Mouse (Mus musculus): Measurements from ENCODE around the gene Pnpla7. TPM values are rescaled to one million over a fixed set of nuclear protein-coding genes. Genes with fewer than 3 reads are reported as not detected.
A peak's percentile ranks its signal among the peaks of the same experiment; 100 is the strongest.

Gene Pnpla7
- total RNA-seq, 2 experiments from 2014 or later, result 41.8 to 61.2 TPM

DNA sequence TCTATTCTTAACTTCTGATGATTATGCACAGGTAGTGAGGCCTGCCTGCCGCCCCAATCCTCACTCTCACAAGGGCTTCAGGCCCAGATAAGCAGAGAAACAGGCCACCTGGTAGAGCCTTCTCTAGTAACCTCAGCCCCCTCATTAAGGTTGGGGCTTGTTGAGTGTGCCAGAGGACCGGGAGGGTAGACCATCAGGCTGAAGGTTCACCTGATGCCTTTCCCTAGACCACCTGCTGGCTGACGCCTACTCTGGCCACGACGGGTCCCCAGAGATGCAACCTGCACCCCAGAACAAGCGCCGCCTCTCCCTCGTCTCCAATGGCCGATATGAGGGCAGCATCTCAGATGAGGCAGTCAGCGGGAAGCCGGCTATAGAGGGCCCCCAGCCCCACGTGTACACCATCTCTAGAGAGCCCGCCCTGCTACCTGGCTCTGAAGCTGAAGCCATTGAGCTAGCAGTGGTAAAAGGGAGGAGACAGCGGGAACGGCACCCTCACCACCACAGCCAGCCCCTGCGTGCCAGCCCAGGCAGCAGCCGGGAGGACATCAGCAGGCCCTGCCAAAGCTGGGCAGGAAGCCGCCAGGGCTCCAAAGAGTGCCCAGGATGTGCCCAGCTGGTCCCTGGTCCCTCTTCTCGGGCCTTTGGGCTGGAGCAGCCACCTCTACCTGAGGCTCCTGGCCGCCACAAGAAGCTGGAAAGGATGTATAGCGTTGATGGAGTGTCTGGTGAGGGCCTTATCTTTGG lies 79.7 kb downstream of the Pnpla7 start:
- no peak for ATAC-seq (replicated peaks; ENCODE audit: low FRiP score, low TSS enrichment, poor library complexity, severe bottlenecking)

DNA sequence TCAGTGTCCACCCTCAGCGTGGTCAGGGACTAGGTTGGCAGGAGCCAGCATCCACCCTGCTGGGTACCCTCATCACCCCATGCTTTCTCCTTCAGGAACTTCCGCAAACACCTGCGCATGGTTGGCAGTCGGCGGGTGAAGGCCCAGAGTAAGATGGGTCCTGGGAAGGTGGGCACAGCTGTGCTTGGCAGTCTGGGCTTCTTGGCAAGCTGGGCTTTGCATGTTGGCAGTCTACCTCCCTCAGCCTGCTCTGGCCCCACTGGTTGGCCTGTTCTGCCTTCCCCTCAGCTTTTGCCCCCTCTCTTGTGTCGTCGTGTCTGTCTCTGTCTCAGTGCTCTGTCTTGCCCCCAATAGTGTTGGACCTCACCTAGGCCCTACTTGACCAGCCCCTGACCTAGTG lies 83.1 kb downstream of the Pnpla7 start:
- ATAC-seq (replicated peaks; ENCODE audit: low FRiP score, low TSS enrichment, poor library complexity, severe bottlenecking), result no peak

GRCm38 (mm10) chr2:25063523-25063922 lies 87.7 kb downstream of the Pnpla7 start:
- ATAC-seq (replicated peaks; ENCODE audit: low FRiP score, low TSS enrichment, poor library complexity, severe bottlenecking), result no peak

- ATAC-seq (replicated peaks; ENCODE audit: low FRiP score, low TSS enrichment, poor library complexity, severe bottlenecking), result no peak
These were observed 88.5 kb downstream of the Pnpla7 start for GRCm38 (mm10) chr2:25064285-25064684.

DNA sequence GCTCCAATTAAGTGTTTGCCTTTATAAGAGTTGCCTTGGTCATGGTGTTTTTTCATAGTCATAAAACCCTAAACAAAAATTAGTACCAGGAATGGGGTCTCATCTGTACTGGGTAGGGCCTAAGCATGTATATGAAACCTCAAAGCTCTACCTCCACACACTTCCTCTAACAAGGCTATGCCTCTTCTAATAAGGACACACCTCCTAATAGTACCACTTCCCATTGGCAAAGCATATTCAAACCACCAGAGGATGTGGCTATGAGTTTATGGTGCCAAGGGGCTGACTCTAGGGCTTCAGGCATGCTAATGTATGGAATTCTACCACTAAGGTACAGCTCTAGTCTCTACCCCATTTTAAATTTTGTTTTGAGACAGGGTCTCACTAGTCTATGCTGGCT lies 89.7 kb downstream of the Pnpla7 start:
- 0 out of 2 replicates have a peak, but pooled peaks have one; percentile 16 for ATAC-seq (replicated peaks; ENCODE audit: low FRiP score, low TSS enrichment, poor library complexity, severe bottlenecking)

DNA sequence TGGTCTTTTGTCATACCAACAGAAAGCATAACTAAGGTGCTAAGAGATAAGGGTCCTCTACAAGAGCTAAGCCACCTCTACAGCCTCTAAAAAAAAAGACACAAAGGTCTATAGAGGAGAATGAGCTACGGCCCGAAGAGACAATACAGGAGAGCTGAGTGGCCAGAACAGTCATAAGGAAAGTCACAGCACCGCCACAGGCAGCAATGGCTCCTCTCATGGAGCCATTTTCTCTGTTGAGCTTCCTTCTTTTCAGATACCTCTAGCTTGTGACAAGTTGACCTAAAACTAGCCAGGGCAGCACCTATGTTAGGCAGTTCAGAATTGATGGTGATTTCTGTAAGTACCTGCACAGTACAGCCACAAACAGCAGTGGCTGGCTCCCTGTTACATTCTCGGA lies 90.7 kb downstream of the Pnpla7 start:
- no peak for ATAC-seq (replicated peaks; ENCODE audit: low FRiP score, low TSS enrichment, poor library complexity, severe bottlenecking)

GRCm38 (mm10) chr2:25069537-25069936 lies 93.7 kb downstream of the Pnpla7 start:
- ATAC-seq (replicated peaks; ENCODE audit: low FRiP score, low TSS enrichment, poor library complexity, severe bottlenecking), result peak; percentile 56; the same call in 1 of the 2 replicates

- ATAC-seq (replicated peaks; ENCODE audit: low FRiP score, low TSS enrichment, poor library complexity, severe bottlenecking), result no peak
These were observed 96.6 kb downstream of the Pnpla7 start for GRCm38 (mm10) chr2:25072398-25072797.

GRCm38 (mm10) chr2:25075506-25075905 lies 99.7 kb downstream of the Pnpla7 start:
- ATAC-seq (replicated peaks; ENCODE audit: low FRiP score, low TSS enrichment, poor library complexity, severe bottlenecking), result no peak

- no peak for ATAC-seq (replicated peaks; ENCODE audit: low FRiP score, low TSS enrichment, poor library complexity, severe bottlenecking)
These were observed 103.1 kb downstream of the Pnpla7 start for GRCm38 (mm10) chr2:25078967-25079366.

- ATAC-seq (replicated peaks; ENCODE audit: low FRiP score, low TSS enrichment, poor library complexity, severe bottlenecking), result no peak
These were observed 104.2 kb downstream of the Pnpla7 start, which contains the start of gene Entpd8 for GRCm38 (mm10) chr2:25080076-25080475. Gene Entpd8 (plus strand): TSS chr2:25080304.

- no peak for ATAC-seq (replicated peaks; ENCODE audit: low FRiP score, low TSS enrichment, poor library complexity, severe bottlenecking)
These were observed 107.9 kb downstream of the Pnpla7 start for GRCm38 (mm10) chr2:25083697-25084096.

- ATAC-seq (replicated peaks; ENCODE audit: low FRiP score, low TSS enrichment, poor library complexity, severe bottlenecking), result no peak
These were observed 109.7 kb downstream of the Pnpla7 start for GRCm38 (mm10) chr2:25085571-25085970.

- ATAC-seq (replicated peaks; ENCODE audit: low FRiP score, low TSS enrichment, poor library complexity, severe bottlenecking), result no peak
These were observed 112.0 kb downstream of the Pnpla7 start for GRCm38 (mm10) chr2:25087842-25088241.

GRCm38 (mm10) chr2:25088636-25089035 lies 112.8 kb downstream of the Pnpla7 start:
- ATAC-seq (replicated peaks; ENCODE audit: low FRiP score, low TSS enrichment, poor library complexity, severe bottlenecking), result no peak

DNA sequence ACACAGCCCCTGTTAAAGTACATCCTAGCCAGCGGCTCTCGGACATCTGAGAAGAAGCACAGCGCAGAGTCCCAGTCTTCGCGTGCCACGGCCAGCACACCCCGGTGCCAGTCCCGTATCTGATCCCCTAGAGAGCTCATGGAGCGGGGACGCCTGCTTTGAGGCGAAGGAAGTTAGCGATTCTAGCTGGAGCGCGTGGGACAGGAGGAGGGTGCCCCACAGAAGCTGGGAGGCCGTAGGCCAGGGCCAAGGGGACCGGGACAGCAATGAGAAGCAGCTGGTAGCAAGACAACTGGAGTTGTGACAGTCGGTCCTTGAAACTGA lies 118.9 kb downstream of the Pnpla7 start:
- peak; percentile 16; the same call in 1 of the 2 replicates for ATAC-seq (replicated peaks; ENCODE audit: low FRiP score, low TSS enrichment, poor library complexity, severe bottlenecking)

DNA sequence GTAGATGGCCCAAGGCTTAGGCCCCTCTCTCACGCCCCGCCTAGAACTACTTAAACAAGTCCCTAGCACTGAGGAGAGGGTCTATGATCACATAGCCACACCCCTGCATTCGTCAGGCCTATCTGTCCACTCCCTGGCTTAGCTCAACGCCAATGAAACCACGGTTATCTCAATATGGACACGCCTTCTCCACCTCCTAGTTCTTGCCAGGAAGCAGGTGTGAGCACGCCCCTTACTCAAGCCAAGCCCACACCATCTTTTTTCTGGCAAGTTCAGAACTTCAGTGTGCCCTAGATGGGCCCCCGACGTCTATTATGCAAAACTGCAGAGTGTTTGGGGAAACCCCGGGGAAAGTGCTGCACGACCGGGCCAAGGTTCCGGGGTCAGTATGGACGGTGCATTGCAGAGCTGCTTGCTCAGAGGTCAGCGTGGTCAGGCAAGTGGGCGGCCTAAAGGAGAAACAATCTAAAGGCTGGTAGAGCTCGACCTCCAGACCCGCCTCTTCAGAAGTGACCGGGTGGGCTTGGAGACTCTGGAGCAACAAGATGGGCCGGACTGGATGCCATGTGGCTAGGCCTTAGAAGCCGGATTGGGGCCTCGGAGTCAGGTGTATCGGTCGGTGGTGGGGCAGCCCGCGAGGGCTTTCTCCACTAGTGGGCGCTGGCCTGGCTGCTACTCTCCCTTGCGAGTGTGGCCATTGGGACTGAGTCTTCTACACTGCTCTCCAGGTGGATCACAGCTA lies 119.4 kb downstream of the Pnpla7 start, which contains the start of gene Noxa1:
Noxa1 (minus strand) TSS at position 41 of the 742 bp plus-strand sequence.
- peak; percentile 51 for ATAC-seq (replicated peaks; ENCODE audit: low FRiP score, low TSS enrichment, poor library complexity, severe bottlenecking)

DNA sequence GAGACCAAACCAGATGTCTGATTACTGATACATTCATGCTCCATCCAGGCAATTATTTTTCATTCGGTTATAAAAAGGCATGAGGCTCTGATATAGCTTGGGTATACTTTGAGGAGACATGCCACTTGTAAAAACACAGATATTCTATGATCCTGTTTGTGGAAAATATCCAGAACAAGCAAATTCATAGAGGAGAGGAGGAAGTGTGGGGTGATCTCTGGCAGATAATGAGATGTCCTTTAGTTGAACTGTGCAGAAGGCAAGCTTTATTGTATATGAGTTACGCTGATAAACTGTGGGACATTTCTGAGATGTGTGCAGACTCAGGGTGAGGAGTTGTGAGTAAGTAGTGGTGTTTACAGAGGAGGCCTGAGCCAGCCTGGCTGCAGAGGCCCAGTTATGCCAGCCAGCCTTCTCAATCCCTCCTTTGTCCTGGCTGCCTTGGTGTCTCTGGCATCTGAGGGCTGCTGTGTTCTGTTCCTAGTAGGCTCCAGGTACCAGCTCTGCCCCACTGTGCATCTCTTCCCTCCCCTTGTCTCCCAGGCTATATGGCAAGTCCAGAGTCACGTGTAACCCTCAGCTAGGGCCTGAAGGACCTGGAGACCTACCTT lies 122.3 kb downstream of the Pnpla7 start:
- ATAC-seq (replicated peaks; ENCODE audit: low FRiP score, low TSS enrichment, poor library complexity, severe bottlenecking), result peak; percentile 6; the same call in 1 of the 2 replicates

- 0 out of 2 replicates have a peak, but pooled peaks have one; percentile 12 for ATAC-seq (replicated peaks; ENCODE audit: low FRiP score, low TSS enrichment, poor library complexity, severe bottlenecking)
These were observed 123.1 kb downstream of the Pnpla7 start for GRCm38 (mm10) chr2:25098956-25099355.

- no peak for ATAC-seq (replicated peaks; ENCODE audit: low FRiP score, low TSS enrichment, poor library complexity, severe bottlenecking)
These were observed 123.9 kb downstream of the Pnpla7 start for GRCm38 (mm10) chr2:25099703-25100102.

Data from megakaryocyte-erythroid progenitor cell, adult 5-6 weeks (primary cell).